Mouse (Mus musculus): Measurements from ENCODE around the gene Gbf1. TPM values are rescaled to one million over a fixed set of nuclear protein-coding genes. Genes with fewer than 3 reads are reported as not detected.

The Gbf1 gene
- polyA plus RNA-seq, 1 experiment from 2014 or later: 59.3 TPM

DNA sequence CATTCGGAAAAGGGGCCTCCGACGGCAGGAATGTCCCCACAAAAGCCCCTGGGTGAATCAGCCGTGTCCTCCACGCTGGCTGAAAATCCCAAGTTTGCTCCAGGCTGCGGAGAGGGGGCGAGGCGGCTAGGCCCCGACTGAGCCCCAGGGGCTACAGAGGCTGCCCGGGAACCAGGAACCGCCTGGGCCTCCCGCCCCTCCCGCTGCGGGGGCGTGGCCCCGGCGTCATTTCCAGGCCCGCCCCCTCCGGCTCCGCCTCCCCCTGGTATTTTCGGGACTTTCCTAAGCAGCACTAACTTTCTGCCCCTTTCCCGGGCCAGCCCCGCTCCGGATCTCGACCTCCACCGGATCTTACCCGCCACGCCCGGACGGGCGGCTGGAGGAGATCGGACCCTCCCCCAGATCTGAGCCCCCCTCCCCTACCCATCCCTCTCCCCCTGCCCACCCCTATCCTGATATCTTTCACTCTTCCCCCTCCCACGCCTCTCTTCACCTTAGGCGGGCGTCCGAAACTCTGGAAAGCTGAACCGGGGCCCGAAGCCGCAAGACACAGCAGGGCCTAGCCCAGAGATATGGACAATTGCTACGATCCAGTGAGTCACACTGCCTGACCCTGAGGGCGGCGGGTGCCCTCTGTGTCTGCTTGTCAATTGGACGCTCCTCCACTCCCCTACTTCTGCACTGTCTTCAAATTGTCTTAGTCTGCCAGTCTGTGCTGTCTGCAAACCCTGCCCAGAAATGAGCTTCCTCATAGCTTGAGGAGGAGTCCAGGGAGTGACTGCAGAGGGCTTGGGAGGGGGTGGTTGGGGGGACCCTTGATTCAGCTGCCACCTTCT lies 153.3 kb downstream of the Gbf1 start:
- Histone ChIP-seq H3K27ac (peak overlapping the region; percentile 95), H3K27me3 (replicated peaks) (no peaks in the 10 kb centered on the region; the same call in 1 of the 2 replicates)
- WGBS: under 1% methylated on average over 42 of the region's 43 CpGs

DNA sequence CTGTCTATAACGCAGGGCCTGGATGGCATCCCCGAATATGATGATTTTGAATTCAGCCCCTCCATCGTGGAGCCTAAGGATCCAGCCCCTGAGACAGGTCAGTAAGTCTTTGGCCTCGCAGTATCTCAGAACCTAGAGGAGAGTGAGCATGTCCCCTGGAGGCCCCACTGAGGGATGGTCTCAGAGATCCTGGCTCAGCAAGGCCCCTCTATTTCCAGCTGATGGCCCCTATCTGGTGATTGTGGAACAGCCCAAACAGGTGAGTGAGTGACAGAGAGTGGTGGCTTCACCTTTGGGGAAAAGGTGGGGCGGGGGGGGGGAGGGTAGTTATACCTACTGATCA lies 153.9 kb downstream of the Gbf1 start:
- Histone ChIP-seq H3K27me3 (replicated peaks) (no peaks in the 10 kb centered on the region; the same call in 1 of the 2 replicates), H3K9ac (peak overlapping the region; percentile 38; the same call in 1 of the 2 replicates), H3K36me3 (peaks cover 17% of the 10 kb centered on the region), H3K4me3 (replicated peaks) (peak overlapping the region; percentile 67), H3K4me1 (peaks cover 17% of the 10 kb centered on the region), H3K9me3 (no peaks in the 10 kb centered on the region), H3K4me2 (peak overlapping the region; percentile 85), H3K27ac (no peak overlapping the region)
- 44% methylated on average over 4 of the region's 5 CpGs for WGBS
- ATAC-seq (ENCODE audit: insufficient read depth, low FRiP score, low read depth): no peak

More for the DNA sequence above, 153.3 kb downstream of the Gbf1 start:
- Histone ChIP-seq H3K9me3 (no peaks in the 10 kb centered on the region), H3K4me3 (replicated peaks) (peak overlapping the region; percentile 67), H3K36me3 (peaks cover 11% of the 10 kb centered on the region), H3K4me1 (peaks cover 17% of the 10 kb centered on the region), H3K4me2 (peak overlapping the region; percentile 85), H3K9ac (peak overlapping the region; percentile 54)
- ATAC-seq (ENCODE audit: insufficient read depth, low FRiP score, low read depth): peak; percentile 69

DNA sequence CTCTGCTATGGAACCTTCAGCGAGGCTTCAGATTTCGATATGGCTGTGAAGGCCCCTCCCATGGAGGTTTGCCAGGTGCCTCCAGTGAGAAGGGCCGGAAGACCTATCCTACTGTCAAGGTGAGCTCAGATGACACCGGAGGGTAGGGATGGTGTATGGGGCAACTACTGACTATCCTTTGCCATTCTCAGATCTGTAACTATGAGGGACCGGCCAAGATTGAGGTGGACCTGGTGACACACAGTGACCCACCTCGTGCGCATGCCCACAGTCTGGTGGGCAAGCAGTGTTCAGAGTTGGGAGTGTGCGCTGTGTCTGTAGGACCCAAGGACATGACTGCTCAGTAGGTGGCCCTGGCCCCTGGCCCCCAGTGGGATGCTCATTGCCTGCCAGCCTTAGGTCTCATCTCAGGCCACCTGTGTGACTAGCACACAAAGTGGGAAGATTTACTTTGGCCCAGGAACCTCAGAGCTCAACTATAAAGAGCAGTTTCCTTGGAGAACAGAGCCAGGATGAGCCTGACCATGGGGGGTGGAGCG lies 154.5 kb downstream of the Gbf1 start:
- Histone ChIP-seq H3K4me1 (peaks cover 17% of the 10 kb centered on the region), H3K9ac (no peak overlapping the region), H3K9me3 (no peaks in the 10 kb centered on the region), H3K36me3 (peaks cover 22% of the 10 kb centered on the region), H3K27me3 (replicated peaks) (no peaks in the 10 kb centered on the region; the same call in 1 of the 2 replicates), H3K4me3 (replicated peaks) (no peak overlapping the region), H3K27ac (no peak overlapping the region), H3K4me2 (peak overlapping the region; percentile 85; the same call in 1 of the 2 replicates)
- no peak for ATAC-seq (ENCODE audit: insufficient read depth, low FRiP score, low read depth)
- 91% methylated on average over 9 of the region's 9 CpGs for WGBS

DNA sequence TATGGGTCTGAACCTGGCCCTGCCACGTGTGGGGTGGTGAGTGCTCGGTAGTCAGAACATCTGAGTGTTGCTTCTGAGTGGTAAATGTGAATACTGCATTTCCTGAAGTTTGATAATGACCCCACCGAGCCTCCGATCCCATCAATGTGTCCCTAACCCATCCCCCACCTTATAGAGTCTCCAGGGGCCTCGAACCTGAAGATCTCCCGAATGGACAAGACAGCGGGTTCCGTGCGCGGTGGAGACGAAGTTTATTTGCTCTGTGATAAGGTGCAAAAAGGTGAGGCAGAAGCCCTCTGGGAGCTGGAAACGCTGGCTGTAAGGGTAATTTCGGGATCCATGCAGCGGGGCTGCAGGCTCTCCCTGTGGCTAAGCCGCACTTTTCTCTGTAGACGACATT lies 155.5 kb downstream of the Gbf1 start:
- Histone ChIP-seq H3K27me3 (replicated peaks) (no peaks in the 10 kb centered on the region; the same call in 1 of the 2 replicates), H3K36me3 (peaks cover 29% of the 10 kb centered on the region), H3K9me3 (no peaks in the 10 kb centered on the region), H3K4me3 (replicated peaks) (no peak overlapping the region), H3K4me2 (no peak overlapping the region), H3K9ac (no peak overlapping the region), H3K4me1 (peaks cover 17% of the 10 kb centered on the region), H3K27ac (no peak overlapping the region)
- WGBS: 81% methylated on average over 16 of the region's 16 CpGs
- no peak for ATAC-seq (ENCODE audit: insufficient read depth, low FRiP score, low read depth)

DNA sequence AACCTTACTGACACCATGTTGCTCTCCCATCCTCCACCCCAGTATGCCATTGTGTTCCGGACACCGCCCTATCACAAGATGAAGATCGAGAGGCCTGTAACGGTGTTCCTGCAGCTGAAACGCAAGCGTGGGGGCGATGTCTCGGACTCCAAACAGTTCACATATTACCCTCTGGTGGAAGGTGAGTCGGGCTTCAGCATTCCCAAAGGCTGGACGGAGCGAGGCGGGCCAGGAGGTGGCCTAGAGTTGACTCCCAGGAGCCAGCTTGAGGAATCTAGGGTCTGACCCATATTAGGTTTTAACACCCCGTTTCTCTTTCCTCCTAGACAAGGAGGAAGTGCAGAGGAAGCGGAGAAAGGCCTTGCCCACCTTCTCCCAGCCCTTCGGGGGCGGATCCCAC lies 156.0 kb downstream of the Gbf1 start:
- no peak overlapping the region; the same call in 1 of the 2 replicates for H3K4me2 ChIP-seq
- H3K27me3 ChIP-seq (replicated peaks): no peaks in the 10 kb centered on the region; the same call in 1 of the 2 replicates
- no peaks in the 10 kb centered on the region for H3K9me3 ChIP-seq
- WGBS: 73% methylated on average over 16 of the region's 16 CpGs
- peaks cover 30% of the 10 kb centered on the region for H3K36me3 ChIP-seq
- H3K9ac ChIP-seq: no peak overlapping the region
- ATAC-seq (ENCODE audit: insufficient read depth, low FRiP score, low read depth): no peak
- H3K4me3 ChIP-seq (replicated peaks): 0 out of 2 replicates have a peak overlapping the region, but pooled peaks have one; percentile 40
- H3K27ac ChIP-seq: no peak overlapping the region
- peaks cover 17% of the 10 kb centered on the region for H3K4me1 ChIP-seq

DNA sequence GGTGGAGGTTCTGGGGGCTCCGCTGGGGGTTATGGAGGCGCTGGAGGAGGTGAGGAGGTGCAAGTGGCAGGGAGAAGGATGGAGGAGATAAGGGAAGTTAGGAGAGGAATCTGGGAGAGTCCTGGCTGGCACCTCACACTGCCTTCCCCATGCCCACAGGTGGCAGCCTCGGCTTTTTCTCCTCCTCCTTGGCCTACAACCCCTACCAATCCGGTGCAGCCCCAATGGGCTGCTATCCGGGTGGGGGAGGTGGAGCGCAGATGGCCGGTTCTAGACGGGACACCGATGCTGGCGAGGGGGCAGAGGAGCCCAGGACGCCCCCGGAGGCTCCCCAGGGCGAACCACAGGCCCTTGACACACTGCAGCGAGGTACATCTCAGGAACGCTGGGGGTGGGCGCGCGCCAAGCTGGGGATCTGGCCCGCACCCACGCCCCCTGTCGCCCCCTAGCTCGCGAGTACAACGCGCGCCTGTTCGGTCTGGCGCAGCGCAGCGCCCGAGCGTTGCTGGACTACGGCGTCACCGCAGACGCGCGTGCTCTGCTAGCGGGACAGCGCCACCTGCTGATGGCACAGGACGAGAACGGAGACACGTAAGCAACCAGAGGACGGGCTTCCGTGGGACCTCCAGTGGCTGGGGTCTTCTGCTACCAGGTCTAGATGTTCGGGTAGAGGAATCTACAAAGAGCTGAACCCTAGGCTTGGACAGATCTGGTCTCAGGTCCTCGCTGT lies 156.6 kb downstream of the Gbf1 start:
- WGBS: 1% methylated on average over 47 of the region's 47 CpGs
- no peaks in the 10 kb centered on the region for H3K9me3 ChIP-seq
- peak overlapping the region; percentile 40 for H3K4me3 ChIP-seq (replicated peaks)
- H3K9ac ChIP-seq: peak overlapping the region; percentile 26; the same call in 1 of the 2 replicates
- no peaks in the 10 kb centered on the region; the same call in none of the 2 replicates for H3K27me3 ChIP-seq (replicated peaks)
- peak; percentile 11 for ATAC-seq (ENCODE audit: insufficient read depth, low FRiP score, low read depth)
- peaks cover 30% of the 10 kb centered on the region for H3K36me3 ChIP-seq
- H3K27ac ChIP-seq: no peak overlapping the region
- H3K4me2 ChIP-seq: peak overlapping the region; percentile 89
- peaks cover 13% of the 10 kb centered on the region for H3K4me1 ChIP-seq

DNA sequence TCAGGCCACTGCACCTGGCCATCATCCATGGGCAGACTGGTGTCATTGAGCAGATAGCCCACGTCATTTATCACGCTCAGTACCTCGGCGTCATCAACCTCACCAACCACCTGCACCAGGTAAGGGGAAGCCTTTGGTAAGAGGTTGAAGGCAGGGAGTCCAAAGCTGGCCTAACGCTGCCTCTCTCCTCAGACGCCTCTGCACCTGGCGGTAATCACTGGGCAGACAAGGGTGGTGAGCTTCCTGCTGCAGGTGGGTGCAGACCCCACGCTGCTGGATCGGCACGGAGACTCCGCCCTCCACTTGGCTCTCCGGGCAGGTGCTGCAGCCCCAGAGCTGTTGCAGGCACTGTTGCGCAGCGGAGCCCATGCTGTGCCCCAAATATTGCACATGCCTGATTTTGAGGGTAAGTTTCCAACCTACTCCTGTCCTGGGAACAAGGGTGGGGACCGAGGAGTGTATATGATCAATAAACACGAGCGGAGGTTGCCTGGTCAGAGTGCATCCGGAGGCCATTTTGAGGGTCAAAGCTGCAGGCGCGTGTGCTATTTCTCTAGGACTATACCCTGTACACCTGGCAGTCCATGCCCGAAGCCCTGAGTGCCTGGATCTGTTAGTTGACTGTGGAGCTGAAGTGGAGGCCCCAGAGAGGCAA lies 157.5 kb downstream of the Gbf1 start:
- Histone ChIP-seq H3K4me1 (peaks cover 17% of the 10 kb centered on the region), H3K36me3 (peaks cover 30% of the 10 kb centered on the region), H3K9me3 (no peaks in the 10 kb centered on the region), H3K4me2 (no peak overlapping the region), H3K4me3 (replicated peaks) (no peak overlapping the region), H3K27me3 (replicated peaks) (no peaks in the 10 kb centered on the region; the same call in none of the 2 replicates), H3K27ac (no peak overlapping the region), H3K9ac (no peak overlapping the region)
- 79% methylated on average over 21 of the region's 21 CpGs for WGBS
- ATAC-seq (ENCODE audit: insufficient read depth, low FRiP score, low read depth): no peak

DNA sequence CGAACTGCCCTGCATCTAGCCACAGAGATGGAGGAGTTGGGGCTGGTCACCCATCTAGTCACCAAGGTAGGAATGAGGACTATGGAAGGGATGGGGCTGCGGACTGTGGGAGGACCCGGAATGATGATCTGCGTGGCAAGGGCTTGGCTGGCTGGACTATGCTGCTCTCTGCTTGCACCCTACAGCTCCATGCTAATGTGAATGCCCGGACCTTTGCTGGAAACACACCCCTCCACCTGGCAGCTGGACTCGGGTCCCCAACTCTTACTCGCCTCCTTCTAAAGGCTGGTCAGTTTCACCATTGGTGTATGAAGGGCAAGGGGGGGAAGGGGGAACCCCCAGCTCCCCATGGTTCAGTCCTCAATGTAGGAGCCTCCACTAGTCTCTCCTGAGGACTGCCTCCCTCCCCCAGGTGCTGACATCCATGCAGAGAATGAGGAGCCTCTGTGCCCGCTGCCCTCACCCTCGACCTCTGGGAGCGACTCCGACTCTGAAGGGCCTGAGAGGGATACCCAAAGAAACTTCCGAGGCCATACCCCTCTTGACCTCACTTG lies 158.1 kb downstream of the Gbf1 start:
- no peak overlapping the region for H3K4me3 ChIP-seq (replicated peaks)
- H3K9ac ChIP-seq: no peak overlapping the region
- WGBS: 90% methylated on average over 12 of the region's 12 CpGs
- peaks cover 30% of the 10 kb centered on the region for H3K36me3 ChIP-seq
- H3K27me3 ChIP-seq (replicated peaks): no peaks in the 10 kb centered on the region; the same call in none of the 2 replicates
- H3K4me2 ChIP-seq: no peak overlapping the region
- ATAC-seq (ENCODE audit: insufficient read depth, low FRiP score, low read depth): no peak
- no peak overlapping the region for H3K27ac ChIP-seq
- H3K4me1 ChIP-seq: peaks cover 23% of the 10 kb centered on the region
- H3K9me3 ChIP-seq: no peaks in the 10 kb centered on the region

- no peaks in the 10 kb centered on the region for H3K9me3 ChIP-seq
- H3K9ac ChIP-seq: no peak overlapping the region
- H3K4me1 ChIP-seq: peaks cover 25% of the 10 kb centered on the region
- WGBS: 81% methylated on average over 9 of the region's 9 CpGs
- H3K27me3 ChIP-seq (replicated peaks): peaks cover 2% of the 10 kb centered on the region
- no peak overlapping the region for H3K4me2 ChIP-seq
- no peak overlapping the region for H3K4me3 ChIP-seq (replicated peaks)
- no peak for ATAC-seq (ENCODE audit: insufficient read depth, low FRiP score, low read depth)
- H3K36me3 ChIP-seq: peaks cover 30% of the 10 kb centered on the region
- H3K27ac ChIP-seq: no peak overlapping the region
These were observed 159.0 kb downstream of the Gbf1 start for GRCm38 (mm10) chr19:46311341-46311740.

DNA sequence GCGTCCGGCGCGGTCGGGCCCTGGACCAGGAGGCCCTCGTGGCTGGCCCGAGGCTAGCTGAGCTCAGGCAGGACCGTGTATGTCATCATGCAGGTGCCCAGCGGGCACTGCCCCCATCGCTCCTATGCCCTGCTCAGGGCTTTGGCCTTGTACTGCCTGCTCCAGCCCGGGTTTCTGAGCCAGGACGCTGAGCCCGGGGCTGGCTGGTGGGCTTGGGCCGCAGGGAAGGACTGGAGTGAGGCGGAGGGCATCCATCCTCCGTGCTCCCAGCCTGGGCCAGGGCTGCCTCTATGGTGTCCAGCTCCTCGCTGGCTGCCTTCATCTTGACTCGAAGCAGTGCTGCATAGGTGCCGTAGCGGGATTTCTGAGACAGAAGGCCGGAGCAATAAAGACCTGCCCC lies 160.3 kb downstream of the Gbf1 start:
- peaks cover 15% of the 10 kb centered on the region for H3K27me3 ChIP-seq (replicated peaks)
- no peak overlapping the region for H3K27ac ChIP-seq
- peaks cover 30% of the 10 kb centered on the region for H3K36me3 ChIP-seq
- peaks cover 32% of the 10 kb centered on the region for H3K4me1 ChIP-seq
- ATAC-seq (ENCODE audit: insufficient read depth, low FRiP score, low read depth): no peak
- H3K4me2 ChIP-seq: no peak overlapping the region
- H3K4me3 ChIP-seq (replicated peaks): no peak overlapping the region
- H3K9ac ChIP-seq: no peak overlapping the region
- no peaks in the 10 kb centered on the region for H3K9me3 ChIP-seq
- 91% methylated on average over 21 of the region's 21 CpGs for WGBS

DNA sequence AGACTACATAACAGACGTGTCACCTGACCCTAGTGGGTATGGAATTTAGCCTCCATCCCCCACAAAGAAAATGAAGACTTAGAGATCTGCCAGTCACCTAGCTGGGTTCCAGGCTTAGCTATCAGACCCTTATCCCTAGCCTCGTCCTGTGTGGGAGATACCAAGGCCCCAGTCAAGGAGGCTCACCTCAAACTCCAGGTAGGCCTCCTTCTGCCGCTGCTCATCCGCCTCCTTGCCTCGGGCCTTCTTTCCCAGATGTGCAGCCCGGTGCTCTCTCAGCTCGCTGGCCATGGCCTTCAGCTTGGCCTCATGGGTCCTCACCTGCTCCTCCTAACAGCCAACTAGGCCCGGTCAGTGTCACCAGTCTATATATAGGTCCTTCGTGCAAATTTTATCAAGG lies 160.8 kb downstream of the Gbf1 start:
- Histone ChIP-seq H3K4me3 (replicated peaks) (no peak overlapping the region), H3K9me3 (no peaks in the 10 kb centered on the region), H3K4me1 (peaks cover 38% of the 10 kb centered on the region), H3K4me2 (no peak overlapping the region), H3K27me3 (replicated peaks) (peaks cover 20% of the 10 kb centered on the region), H3K36me3 (peaks cover 30% of the 10 kb centered on the region), H3K9ac (no peak overlapping the region), H3K27ac (no peak overlapping the region)
- no peak for ATAC-seq (ENCODE audit: insufficient read depth, low FRiP score, low read depth)
- 87% methylated on average over 9 of the region's 9 CpGs for WGBS
